Mouse (Mus musculus) lung, adult 2 months (tissue): ENCODE data around the gene Nme3. TPM values are rescaled to one million over a fixed set of nuclear protein-coding genes. Genes with fewer than 3 reads are reported as not detected.

Experiments
- polyA plus RNA-seq: library from polyadenylated mRNA; depleted of rRNA; stranded (reverse); fragments of >200 nt; gene quantifications from 2 replicates; pipeline ENCODE4 v1.2.3, GENCODE M21; 2012; rRNA removed

Nme3 gene
- polyA plus RNA-seq, 1 experiment, result 55.8 TPM

Other genes starting within 250 kb of the Nme3 start
- 507 and 712 TPM in 2 replicates for gene Slc9a3r2, start 246.2 kb upstream of the Nme3 start, polyA plus RNA-seq
- 77.9 and 131 TPM in 2 replicates for gene Npw, start 238.0 kb upstream of the Nme3 start, polyA plus RNA-seq
- 89.7 and 89.8 TPM in 2 replicates for gene Zfp598, start 226.8 kb upstream of the Nme3 start, polyA plus RNA-seq
- gene Syngr3, start 206.5 kb upstream of the Nme3 start, polyA plus RNA-seq, result 0.46 and 0.62 TPM in 2 replicates
- 13.7 and 20.3 TPM in 2 replicates for gene Gfer, start 200.3 kb upstream of the Nme3 start, polyA plus RNA-seq
- 13.2 and 14.2 TPM in 2 replicates for gene Noxo1, start 200.3 kb upstream of the Nme3 start, polyA plus RNA-seq
- 45.4 and 60.7 TPM in 2 replicates for gene Tbl3, start 188.8 kb upstream of the Nme3 start, polyA plus RNA-seq
- gene Rnf151, start 178.4 kb upstream of the Nme3 start, polyA plus RNA-seq, result 0.29 and 0.57 TPM in 2 replicates
- gene Rps2, start 178.4 kb upstream of the Nme3 start, polyA plus RNA-seq, result 1,603 and 2,135 TPM in 2 replicates
- 174 and 218 TPM in 2 replicates for gene Ndufb10, start 172.0 kb upstream of the Nme3 start, polyA plus RNA-seq
- 0.26 and 6.4 TPM in 2 replicates for gene Rpl3l, start 168.7 kb upstream of the Nme3 start, polyA plus RNA-seq
- gene Msrb1, start 159.9 kb upstream of the Nme3 start, polyA plus RNA-seq, result 84.4 and 103 TPM in 2 replicates
- 6.4 and 8.9 TPM in 2 replicates for gene Hs3st6, start 143.5 kb upstream of the Nme3 start, polyA plus RNA-seq
- not detected in 2 replicates for gene Meiob, start 92.2 kb upstream of the Nme3 start, polyA plus RNA-seq
- gene Hagh, start 56.4 kb upstream of the Nme3 start, polyA plus RNA-seq, result 56.1 and 83.4 TPM in 2 replicates
- 6.4 and 7.8 TPM in 2 replicates for gene Fahd1, start 46.1 kb upstream of the Nme3 start, polyA plus RNA-seq
- gene Igfals, start 30.5 kb upstream of the Nme3 start, polyA plus RNA-seq, result 3.0 and 3.9 TPM in 2 replicates
- gene Nubp2, start 10.2 kb upstream of the Nme3 start, polyA plus RNA-seq, result 23.6 and 36.7 TPM in 2 replicates
- gene Spsb3, start 9.9 kb upstream of the Nme3 start, polyA plus RNA-seq, result 76.4 and 85.4 TPM in 2 replicates
- gene Eme2, start 1.4 kb upstream of the Nme3 start, polyA plus RNA-seq, result 41.1 and 48.0 TPM in 2 replicates
- gene Mrps34, start 1.4 kb upstream of the Nme3 start, polyA plus RNA-seq, result 100 and 115 TPM in 2 replicates
- gene Mapk8ip3, start 40.5 kb downstream of the Nme3 start, polyA plus RNA-seq, result 110 and 119 TPM in 2 replicates
- gene Jpt2, start 64.2 kb downstream of the Nme3 start, polyA plus RNA-seq, result 6.1 and 10.2 TPM in 2 replicates
- gene Cramp1l, start 119.3 kb downstream of the Nme3 start, polyA plus RNA-seq, result 16.4 and 18.0 TPM in 2 replicates
- 9.1 and 11.1 TPM in 2 replicates for gene Ift140, start 119.6 kb downstream of the Nme3 start, polyA plus RNA-seq
- 340 and 393 TPM in 2 replicates for gene Tmem204, start 187.1 kb downstream of the Nme3 start, polyA plus RNA-seq
- 17.9 and 19.2 TPM in 2 replicates for gene Telo2, start 219.5 kb downstream of the Nme3 start, polyA plus RNA-seq
- gene Ptx4, start 224.3 kb downstream of the Nme3 start, polyA plus RNA-seq, result not detected in 2 replicates
- gene Clcn7, start 236.9 kb downstream of the Nme3 start, polyA plus RNA-seq, result 35.3 and 44.6 TPM in 2 replicates